Mouse (Mus musculus) lung, postnatal 0 days (tissue): ENCODE data around the gene Dtnbp1.

Experiments
- CTCF ChIP-seq: IDR thresholded peaks from 2 replicates; pipeline ENCODE4 v1.5.1; 2016; ENCODE audit warnings: antibody characterized with exemption, mild to moderate bottlenecking
- EP300 ChIP-seq: IDR thresholded peaks from 2 replicates; pipeline ENCODE4 v1.6.1; 2016; ENCODE audit warnings: antibody characterized with exemption, mild to moderate bottlenecking, control low read depth

- no peak for TF ChIP-seq CTCF
- TF ChIP-seq EP300 = no peak
These were observed 19.1 kb downstream of the Dtnbp1 start for GRCm38 (mm10) chr13:44982799-44983198.
